Mouse (Mus musculus) telencephalon, adult 2 months (tissue): ENCODE results near the gene Med17.

Experiments
- DNase-seq: peaks from one replicate; pipeline ENCODE4 v3.0.0-alpha.2; 2011; ENCODE audit warnings: low read depth, low spot score

The Med17 gene

DNA sequence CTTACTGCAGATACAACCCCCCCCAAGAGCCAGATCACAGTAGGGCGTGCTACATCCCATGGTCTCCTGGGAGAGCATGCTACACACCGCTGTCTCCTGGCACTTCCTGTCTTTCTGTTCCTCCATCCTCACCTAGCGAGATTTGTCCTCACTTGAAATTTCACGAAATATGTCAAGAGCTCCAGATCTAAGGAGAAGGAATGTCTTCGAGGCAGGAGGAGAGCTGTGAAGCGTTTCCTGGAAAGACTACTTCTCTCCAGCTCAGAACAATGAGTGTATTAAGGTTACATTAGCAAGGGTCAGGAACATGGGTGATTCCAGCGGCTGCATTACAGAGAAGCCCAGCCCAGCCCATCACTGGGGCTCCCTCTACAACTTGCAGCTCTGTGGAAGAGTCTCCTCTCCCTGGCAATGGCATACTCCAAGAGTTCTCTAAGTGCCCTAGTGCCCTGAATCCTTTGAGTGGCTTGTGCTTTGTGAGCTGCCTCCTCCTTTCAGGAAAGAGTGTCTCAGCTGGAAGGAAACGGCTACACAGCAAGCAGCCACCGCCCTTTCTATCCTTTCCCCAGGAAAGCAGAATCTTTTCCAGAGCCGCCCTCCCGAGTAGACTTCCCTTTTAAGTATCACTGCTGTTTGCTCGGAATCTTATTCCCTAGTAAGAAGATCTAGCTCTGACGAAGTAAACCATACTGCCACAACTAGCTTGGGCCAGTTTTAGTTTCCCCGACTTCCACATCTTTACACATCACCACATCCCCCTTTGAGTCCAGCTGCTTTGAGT, 42.0 kb downstream of the Med17 start:
- no peak for DNase-seq

- no peak for DNase-seq
Measured at GRCm38 (mm10) chr9:15235986-15236385, 43.7 kb downstream of the Med17 start.

- no peak for DNase-seq
Measured at GRCm38 (mm10) chr9:15233604-15234003, 46.1 kb downstream of the Med17 start.

GRCm38 (mm10) chr9:15232445-15232844, 47.3 kb downstream of the Med17 start:
- DNase-seq = no peak

- DNase-seq = no peak
Measured at GRCm38 (mm10) chr9:15224912-15225311, 54.8 kb downstream of the Med17 start.

DNA sequence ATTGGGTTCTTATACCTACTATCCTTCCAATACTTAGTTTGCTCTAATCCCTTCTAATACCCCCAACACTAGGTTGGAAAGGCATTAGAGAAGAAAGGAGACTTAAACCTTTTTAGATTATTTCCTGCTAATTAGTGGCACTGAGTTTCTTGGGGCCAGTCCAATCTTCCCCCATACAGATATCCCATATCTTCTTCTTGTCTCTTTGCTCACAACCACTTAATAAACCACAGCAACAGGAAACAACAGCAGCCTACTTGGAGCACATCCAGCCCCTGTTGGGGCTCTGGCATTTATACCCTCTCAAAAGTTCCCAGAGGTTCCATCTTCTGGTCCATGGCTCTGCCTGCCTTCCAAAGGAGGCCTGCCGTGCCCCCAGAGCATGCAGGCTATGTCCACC, 66.0 kb downstream of the Med17 start:
- no peak for DNase-seq

GRCm38 (mm10) chr9:15211876-15212275, 67.9 kb downstream of the Med17 start:
- no peak for DNase-seq
